Mouse (Mus musculus): Measurements from ENCODE around the gene Ntng2. TPM values are rescaled to one million over a fixed set of nuclear protein-coding genes. Genes with fewer than 3 reads are reported as not detected.

The Ntng2 gene
- total RNA-seq, 4 experiments from 2014 or later: 52.7 to 72.6 (median 62.9) TPM

- DNase-seq: no peak
Observed at GRCm38 (mm10) chr2:29235811-29236210, 17.0 kb downstream of the Ntng2 start.

DNA sequence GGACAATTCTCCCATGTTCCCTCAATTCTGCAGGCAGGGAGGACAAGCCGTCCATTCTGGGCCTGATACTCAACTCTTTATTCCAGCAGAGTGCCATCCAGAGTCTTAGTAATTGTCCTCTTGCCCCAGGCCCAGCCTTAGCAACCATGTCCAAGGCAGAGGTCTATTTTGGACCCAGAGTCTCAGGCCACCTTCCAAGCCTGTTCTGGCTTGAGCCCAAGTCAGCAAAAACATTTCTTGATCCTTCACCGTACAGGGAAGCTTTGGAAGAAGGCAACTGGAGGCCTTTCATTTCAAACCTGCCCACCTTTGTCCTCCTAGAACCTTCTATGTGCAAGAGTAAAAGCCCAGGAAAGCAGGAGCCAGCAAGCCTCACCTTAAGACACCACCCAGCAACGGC lies 17.8 kb downstream of the Ntng2 start:
- DNase-seq: no peak

- no peak for DNase-seq
Observed at GRCm38 (mm10) chr2:29234002-29234401, 18.8 kb downstream of the Ntng2 start.

GRCm38 (mm10) chr2:29230191-29230835 lies 22.5 kb downstream of the Ntng2 start:
- DNase-seq: no peak

GRCm38 (mm10) chr2:29226671-29227070 lies 26.1 kb downstream of the Ntng2 start:
- no peak for DNase-seq

GRCm38 (mm10) chr2:29223591-29224262 lies 29.1 kb downstream of the Ntng2 start:
- no peak for DNase-seq

GRCm38 (mm10) chr2:29222302-29222701 lies 30.5 kb downstream of the Ntng2 start:
- DNase-seq: no peak

GRCm38 (mm10) chr2:29218831-29219230 lies 34.0 kb downstream of the Ntng2 start:
- no peak for DNase-seq

- peak; percentile 83 for DNase-seq
Observed at GRCm38 (mm10) chr2:29217897-29218296, 34.9 kb downstream of the Ntng2 start.

GRCm38 (mm10) chr2:29217042-29217441 lies 35.8 kb downstream of the Ntng2 start:
- DNase-seq: no peak

DNA sequence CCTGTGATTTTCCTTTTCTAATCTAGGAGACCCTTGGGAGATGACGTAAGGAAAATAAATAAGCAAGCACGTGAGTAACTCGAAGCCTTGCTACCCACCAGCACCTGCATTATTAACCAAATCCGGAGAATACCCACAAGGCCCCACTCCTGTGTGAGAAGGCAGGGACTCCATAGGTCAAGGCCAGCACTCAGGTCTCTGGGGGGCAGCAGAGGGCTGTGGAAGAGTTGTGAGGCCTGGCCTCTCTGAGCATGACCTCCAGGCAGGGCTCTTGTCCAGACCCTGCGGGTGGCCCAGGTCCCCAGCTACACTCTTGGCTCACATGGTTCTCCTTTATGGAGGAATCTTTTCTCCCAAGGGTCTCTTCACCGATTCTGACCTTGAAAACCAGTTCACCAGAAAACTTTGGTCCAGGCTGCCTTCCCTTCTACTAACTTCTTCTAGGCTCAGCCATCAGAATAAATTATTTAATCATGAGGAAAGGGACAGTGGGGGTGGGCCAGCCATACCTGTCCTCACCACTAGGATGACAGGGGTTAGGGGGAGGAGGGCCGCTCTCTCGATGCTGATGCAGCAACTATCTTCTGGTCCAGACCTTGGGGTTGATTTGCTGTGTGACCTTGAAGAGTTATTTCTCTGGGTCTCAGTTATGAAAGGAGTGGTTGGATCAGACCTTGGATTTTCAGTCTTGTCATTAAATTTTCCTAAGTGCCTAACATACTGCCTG lies 36.4 kb downstream of the Ntng2 start:
- no peak for DNase-seq

GRCm38 (mm10) chr2:29206156-29206555 lies 46.6 kb downstream of the Ntng2 start:
- no peak for DNase-seq

DNA sequence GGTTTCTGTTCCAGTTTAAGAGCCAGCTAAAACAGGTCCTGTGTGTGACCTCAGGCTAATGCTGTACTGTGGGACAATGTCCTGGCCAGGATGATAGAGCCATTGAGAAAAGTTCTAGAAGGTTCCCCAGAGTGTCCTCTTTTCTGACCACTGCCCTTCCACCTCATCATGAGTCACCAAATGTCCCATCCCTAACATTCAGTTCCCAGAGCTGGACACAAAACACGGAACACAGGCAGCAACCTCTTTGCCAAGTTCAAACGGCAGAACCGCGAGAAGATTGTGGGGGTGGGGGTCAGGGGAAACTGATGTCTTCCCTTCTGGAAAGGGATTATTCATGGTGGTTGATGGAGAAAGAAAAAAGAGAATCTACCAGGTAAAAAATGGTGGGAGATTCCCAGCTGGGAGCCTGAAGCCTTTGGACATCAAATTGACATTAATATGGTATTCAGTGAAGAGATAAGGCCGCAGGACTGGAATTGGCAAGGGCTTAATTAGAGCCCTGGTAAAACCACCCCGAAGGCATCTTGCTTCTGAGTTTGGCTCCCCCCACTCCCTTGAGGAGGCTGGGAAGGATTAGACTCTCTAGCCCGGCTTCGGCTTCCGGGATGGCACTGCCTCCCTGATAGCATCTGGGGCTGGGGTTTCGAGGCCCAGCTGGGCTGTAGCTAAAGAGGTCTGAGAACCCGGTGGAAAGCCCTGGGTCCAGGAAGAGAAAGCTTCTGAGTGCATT lies 51.4 kb downstream of the Ntng2 start:
- DNase-seq: no peak

DNA sequence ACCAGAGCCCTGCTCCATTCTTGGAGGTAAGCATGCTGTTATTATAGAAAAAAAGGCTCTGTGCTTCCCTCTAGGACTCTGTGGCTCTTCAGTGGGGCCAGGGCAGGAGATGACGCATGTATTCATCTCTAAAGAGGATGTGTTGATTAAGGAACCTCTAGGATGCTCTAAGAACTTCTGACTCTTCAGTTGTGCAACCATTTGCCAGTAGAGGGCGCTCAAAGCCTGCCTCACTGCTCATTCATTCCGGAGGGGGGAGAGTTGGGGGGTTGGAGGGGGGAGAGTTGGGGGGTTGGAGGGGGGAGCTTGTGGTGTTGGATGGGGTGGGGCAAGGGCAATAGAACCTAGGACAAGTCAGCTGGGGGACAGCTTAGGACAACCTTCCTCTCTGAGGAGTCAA lies 52.9 kb downstream of the Ntng2 start:
- no peak for DNase-seq

DNA sequence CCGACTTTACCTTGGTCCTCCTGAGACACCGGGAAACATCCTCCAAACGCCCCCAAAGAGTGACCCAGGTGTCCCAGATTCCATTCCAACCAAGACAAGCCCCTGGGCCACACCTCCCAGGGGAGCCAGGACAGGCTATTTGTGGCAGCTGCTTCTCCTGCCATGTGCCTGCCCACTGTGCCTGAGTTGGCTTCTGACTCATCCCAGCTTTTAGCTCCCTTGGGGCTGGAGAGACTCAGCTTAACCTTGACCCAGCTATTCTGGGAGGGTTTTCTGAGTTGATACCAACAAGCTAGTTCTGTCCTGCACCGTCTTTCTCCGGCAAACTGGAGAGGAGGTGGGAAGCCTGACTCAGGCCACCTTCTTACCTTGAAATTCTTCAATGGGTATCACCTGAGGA lies 54.4 kb downstream of the Ntng2 start:
- DNase-seq: peak; percentile 76

- no peak for DNase-seq
Observed at GRCm38 (mm10) chr2:29196844-29197243, 56.0 kb downstream of the Ntng2 start.

- peak; percentile 57 for DNase-seq
Observed at GRCm38 (mm10) chr2:29194547-29195463, 58.0 kb downstream of the Ntng2 start.

DNA sequence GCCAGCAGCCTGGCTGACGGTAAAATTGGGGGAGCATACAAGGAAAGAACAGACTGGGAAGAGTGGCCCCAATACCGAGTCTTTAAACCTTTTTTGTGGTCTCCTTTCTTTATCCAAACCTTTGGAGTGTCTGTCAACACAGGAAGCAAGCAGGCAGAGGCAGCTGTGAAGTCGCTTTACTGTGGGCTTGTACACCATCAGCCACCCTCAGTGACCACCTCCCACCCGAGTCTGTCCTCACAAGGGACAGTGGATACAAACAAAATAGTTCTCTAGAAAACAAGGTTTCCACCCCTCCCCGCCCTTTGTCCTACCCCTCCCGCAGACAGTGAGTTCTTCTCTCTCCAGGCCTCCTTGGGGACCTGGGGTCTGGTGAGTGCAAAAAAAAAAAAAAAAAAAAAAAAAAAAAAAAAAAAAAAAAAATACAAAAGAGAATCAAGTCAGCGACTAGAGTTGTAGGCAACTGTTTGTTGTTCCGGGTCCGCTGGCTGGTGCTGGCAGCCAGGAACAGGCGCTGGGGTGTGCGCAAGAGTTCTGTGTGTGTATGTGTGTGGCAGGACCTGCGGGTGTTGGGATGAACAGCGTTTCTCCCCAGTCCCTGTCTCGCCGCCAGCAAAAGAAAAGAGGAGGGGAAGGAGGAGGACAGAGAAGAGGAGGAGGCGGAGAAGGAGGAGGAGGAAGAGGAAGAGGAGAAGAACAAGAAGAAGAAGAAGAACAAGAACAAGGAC lies 58.8 kb downstream of the Ntng2 start:
- no peak for DNase-seq

- DNase-seq: no peak
Observed at GRCm38 (mm10) chr2:29192629-29193278, 60.1 kb downstream of the Ntng2 start.

Measured in adrenal gland, adult 8-10 months (tissue).